Mouse (Mus musculus) liver, embryonic 14.5 days (tissue): ENCODE measurements at regions not wholly inside any gene's neighbourhood (a gene's known extent, or its start where the extent isn't known, plus 50 kb on each side); places are given as distances from the start of the nearest gene placed in this dataset.

Source experiments
- ATAC-seq: fragments of 200-750 bp; cut with Nextera tagmentation; 2 replicates; pipeline ENCODE4 v1.8.0; 2017; ENCODE audit warnings: moderate number of reproducible peaks, mild to moderate bottlenecking, moderate library complexity; ENCODE audit not compliant: insufficient read depth
- DNase-seq, 3 experiments: peaks; one replicate each; pipeline ENCODE4 v3.0.0-alpha.2; 2012 to 2013; ENCODE audit warnings: low read depth in 3 of 3, low spot score in 3 of 3
- H3K27ac ChIP-seq: fragments of 300-500 bp; sonication (generic); 2 replicates; pipeline ENCODE4 v1.5.1; 2014; ENCODE audit warnings: moderate library complexity, mild to moderate bottlenecking, control low read depth, inconsistent platforms
- H3K27me3 ChIP-seq: fragments of 300-500 bp; sonication (generic); 2 replicates; pipeline ENCODE4 v1.6.1; 2014; ENCODE audit warnings: mild to moderate bottlenecking, low read length, moderate library complexity; ENCODE audit not compliant: control insufficient read depth, insufficient read depth
- H3K36me3 ChIP-seq: fragments of 300-500 bp; sonication (generic); replicated peaks from 2 replicates; pipeline ENCODE4 v1.6.1; 2014; ENCODE audit warnings: low read depth; ENCODE audit not compliant: control insufficient read depth, insufficient read depth
- H3K4me1 ChIP-seq, 2 experiments: fragments of 200-500 bp in 1 of 2; fragments of 300-500 bp in 1 of 2; sonication (generic) in 1 of 2; replicated peaks; 2 replicates each; pipeline ENCODE4 v1.6.1; 2012 to 2014; ENCODE audit warnings: antibody characterized with exemption in 1 of 2, inconsistent platforms in 1 of 2, low read length in 1 of 2; ENCODE audit not compliant: control insufficient read depth in 2 of 2, insufficient read depth in 2 of 2
- H3K4me2 ChIP-seq: fragments of 300-500 bp; sonication (generic); 2 replicates; pipeline ENCODE4 v1.6.1; 2014; ENCODE audit warnings: low read depth, mild to moderate bottlenecking, control low read depth, moderate library complexity
- H3K4me3 ChIP-seq, 2 experiments: fragments of 200-500 bp in 1 of 2; fragments of 300-500 bp in 1 of 2; sonication (generic) in 1 of 2; 2 replicates each; pipeline ENCODE4 v1.5.1; 2012 to 2014; ENCODE audit warnings: low read depth in 2 of 2, low read length in 2 of 2, mild to moderate bottlenecking in 2 of 2, control low read depth in 1 of 2, inconsistent platforms in 1 of 2, moderate library complexity in 1 of 2; ENCODE audit not compliant: insufficient read depth in 1 of 2
- H3K9ac ChIP-seq: fragments of 300-500 bp; sonication (generic); replicated peaks from 2 replicates; pipeline ENCODE4 v1.6.1; 2014; ENCODE audit warnings: mild to moderate bottlenecking, control low read depth, moderate library complexity
- H3K9me3 ChIP-seq: fragments of 300-500 bp; sonication (generic); 2 replicates; pipeline ENCODE4 v1.6.1; 2016; ENCODE audit warnings: low read length, mixed read lengths; ENCODE audit not compliant: control insufficient read depth
- CTCF ChIP-seq: IDR thresholded peaks from 2 replicates; pipeline ENCODE4 v1.5.1; 2016; ENCODE audit warnings: antibody characterized with exemption, low read depth, control low read depth
- EP300 ChIP-seq: IDR thresholded peaks from 2 replicates; pipeline ENCODE4 v1.6.1; 2016; ENCODE audit warnings: antibody characterized with exemption, low read depth
- WGBS: fragments of 180-500 bp; shearing (Covaris S2); extraction: QIAGEN DNeasy Blood & Tissue Kit; methylation state at CpG from one replicate; pipeline ENCODE4 v1.1.7; 2014; ENCODE audit not compliant: insufficient replicate concordance; 5-methylcytosine and 5-hydroxymethylcytosine counted together

GRCm38 (mm10) chr11:37978131-37978530, 742.4 kb upstream of the Tenm2 start:
- no peak overlapping the region for H3K27ac ChIP-seq
- H3K4me2 ChIP-seq = no peak overlapping the region
- no peak for ATAC-seq
- H3K27me3 ChIP-seq = no peaks in the 10 kb centered on the region
- H3K36me3 ChIP-seq = no peaks in the 10 kb centered on the region
- no peak for DNase-seq
- H3K9me3 ChIP-seq = no peaks in the 10 kb centered on the region
- no peak overlapping the region for H3K9ac ChIP-seq
- H3K4me1 ChIP-seq = no peaks in the 10 kb centered on the region
- 60% methylated on average over 2 of the region's 2 CpGs for WGBS
- no peak for TF ChIP-seq EP300
- TF ChIP-seq CTCF = no peak
- no peak overlapping the region for H3K4me3 ChIP-seq

GRCm38 (mm10) chr11:37936439-37937134, 700.8 kb upstream of the Tenm2 start:
- H3K36me3 ChIP-seq = no peaks in the 10 kb centered on the region
- no peaks in the 10 kb centered on the region for H3K27me3 ChIP-seq
- no peak for TF ChIP-seq CTCF
- TF ChIP-seq EP300 = no peak
- no peaks in the 10 kb centered on the region for H3K9me3 ChIP-seq
- ATAC-seq (no peak), DNase-seq (no peak)
- H3K4me2 ChIP-seq = no peak overlapping the region
- H3K9ac ChIP-seq = no peak overlapping the region
- 60% methylated on average over 5 of the region's 5 CpGs for WGBS
- no peak overlapping the region for H3K4me3 ChIP-seq
- no peaks in the 10 kb centered on the region for H3K4me1 ChIP-seq
- H3K27ac ChIP-seq = no peak overlapping the region

GRCm38 (mm10) chr11:37913161-37913560, 677.4 kb upstream of the Tenm2 start:
- Histone ChIP-seq H3K4me3 (no peak overlapping the region), H3K36me3 (no peaks in the 10 kb centered on the region), H3K9me3 (no peaks in the 10 kb centered on the region), H3K27me3 (no peaks in the 10 kb centered on the region), H3K4me1 (no peaks in the 10 kb centered on the region), H3K4me2 (no peak overlapping the region), H3K9ac (no peak overlapping the region), H3K27ac (no peak overlapping the region)
- no peak for DNase-seq
- 43% methylated on average over 2 of the region's 2 CpGs for WGBS
- no peak for ATAC-seq
- TF ChIP-seq CTCF (no peak), EP300 (no peak)

- no peak for ATAC-seq
- 58% methylated on average over 2 of the region's 2 CpGs for WGBS
- H3K4me2 ChIP-seq = no peak overlapping the region
- no peaks in the 10 kb centered on the region for H3K27me3 ChIP-seq
- TF ChIP-seq CTCF (no peak), EP300 (no peak)
- H3K4me3 ChIP-seq = no peak overlapping the region
- no peaks in the 10 kb centered on the region for H3K9me3 ChIP-seq
- no peaks in the 10 kb centered on the region for H3K36me3 ChIP-seq
- no peak overlapping the region for H3K9ac ChIP-seq
- no peak overlapping the region for H3K27ac ChIP-seq
- DNase-seq = no peak
- H3K4me1 ChIP-seq = no peaks in the 10 kb centered on the region
These were observed 669.2 kb upstream of the Tenm2 start for GRCm38 (mm10) chr11:37904991-37905390.

GRCm38 (mm10) chr11:37897713-37898112, 661.9 kb upstream of the Tenm2 start:
- H3K9ac ChIP-seq = no peak overlapping the region

More at GRCm38 (mm10) chr11:37897713-37898112, 661.9 kb upstream of the Tenm2 start:
- Histone ChIP-seq H3K4me2 (no peak overlapping the region), H3K27ac (no peak overlapping the region), H3K9me3 (no peaks in the 10 kb centered on the region), H3K4me3 (no peak overlapping the region), H3K36me3 (no peaks in the 10 kb centered on the region), H3K4me1 (no peaks in the 10 kb centered on the region), H3K27me3 (no peaks in the 10 kb centered on the region)
- TF ChIP-seq EP300 = no peak
- no peak for TF ChIP-seq CTCF
- DNase-seq = no peak
- ATAC-seq = no peak
